Mouse (Mus musculus): ENCODE data around the gene Ttll10. TPM values are rescaled to one million over a fixed set of nuclear protein-coding genes. Genes with fewer than 3 reads are reported as not detected.

Gene Ttll10
- polyA plus RNA-seq, 1 experiment from 2014 or later: 0.15 TPM

DNA sequence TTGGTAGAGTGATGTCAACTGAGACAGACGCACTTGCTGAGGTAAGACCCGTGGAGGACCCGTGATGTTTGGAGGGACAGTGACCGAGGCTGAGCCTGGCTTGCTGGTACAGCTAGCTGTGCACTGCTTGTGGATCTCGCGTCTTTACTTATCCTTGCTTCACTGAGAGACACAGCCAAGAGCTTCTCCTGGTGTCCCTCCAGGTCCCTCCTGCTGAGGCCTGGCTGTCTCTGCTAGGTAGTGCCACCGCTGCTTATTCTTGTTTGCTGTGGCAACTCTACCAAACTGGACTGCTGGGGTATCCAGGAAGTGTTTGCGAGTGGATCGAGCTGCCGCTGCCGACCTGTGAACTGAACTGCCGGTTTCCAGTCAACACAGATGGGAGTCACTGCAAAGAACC, 39.4 kb downstream of the Ttll10 start:
- no peak overlapping the region for H3K4me2 ChIP-seq
- H3K9me3 ChIP-seq (replicated peaks): no peaks in the 10 kb centered on the region
- no peaks in the 10 kb centered on the region for H3K27me3 ChIP-seq (replicated peaks)
- WGBS (ENCODE audit: insufficient replicate concordance): 79% methylated on average over 12 of the region's 12 CpGs
- no peak for ATAC-seq
- peaks cover 11% of the 10 kb centered on the region for H3K36me3 ChIP-seq
- peaks cover 11% of the 10 kb centered on the region for H3K4me1 ChIP-seq
- no peak overlapping the region for H3K4me3 ChIP-seq
- H3K9ac ChIP-seq: no peak overlapping the region
- no peak overlapping the region for H3K27ac ChIP-seq

- Histone ChIP-seq H3K4me1 (no peaks in the 10 kb centered on the region), H3K4me2 (no peak overlapping the region), H3K9me3 (replicated peaks) (no peaks in the 10 kb centered on the region), H3K4me3 (no peak overlapping the region), H3K27ac (no peak overlapping the region), H3K9ac (no peak overlapping the region), H3K36me3 (peaks cover 60% of the 10 kb centered on the region), H3K27me3 (replicated peaks) (no peaks in the 10 kb centered on the region)
- 85% methylated on average over 2 of the region's 2 CpGs for WGBS (ENCODE audit: insufficient replicate concordance)
- no peak for ATAC-seq
Observed at GRCm38 (mm10) chr4:156014436-156014835, 44.8 kb downstream of the Ttll10 start.

GRCm38 (mm10) chr4:156013637-156014036, 45.6 kb downstream of the Ttll10 start, which contains the start of gene Tnfrsf4:
Gene Tnfrsf4 (plus strand): TSS chr4:156013843.
- WGBS (ENCODE audit: insufficient replicate concordance): 69% methylated on average over 8 of the region's 8 CpGs
- Histone ChIP-seq H3K9ac (no peak within 1 kb of the TSS), H3K27ac (no peak within 1 kb of the TSS), H3K4me2 (no peak within 1 kb of the TSS), H3K27me3 (replicated peaks) (no peaks in the 10 kb centered on the region), H3K4me3 (no peak within 1 kb of the TSS), H3K9me3 (replicated peaks) (no peaks in the 10 kb centered on the region), H3K36me3 (peaks cover 68% of the 10 kb centered on the region), H3K4me1 (no peaks in the 10 kb centered on the region)
- ATAC-seq: no peak

GRCm38 (mm10) chr4:156008369-156008768, 50.8 kb downstream of the Ttll10 start:
- peaks cover 95% of the 10 kb centered on the region for H3K36me3 ChIP-seq
- WGBS (ENCODE audit: insufficient replicate concordance): 88% methylated on average over 4 of the region's 4 CpGs

DNA sequence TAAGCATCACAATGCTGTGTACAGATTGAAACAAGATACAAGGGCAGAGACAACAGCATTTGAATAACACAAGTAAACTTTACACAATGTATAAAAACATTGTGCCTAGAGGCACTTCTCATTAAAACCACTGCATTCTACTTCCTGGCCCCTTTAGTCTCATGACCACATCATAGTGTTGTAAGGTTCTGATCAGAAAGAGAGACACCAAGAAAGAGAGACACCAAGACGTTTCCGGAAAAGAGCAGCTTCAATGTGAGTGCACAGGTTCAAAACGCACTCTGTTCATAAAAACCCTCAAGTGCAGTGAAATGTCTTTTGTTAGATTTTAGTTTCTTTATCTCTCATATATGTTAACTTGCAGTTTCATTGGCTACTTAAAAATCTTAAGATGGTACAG, 55.1 kb downstream of the Ttll10 start:
- Histone ChIP-seq H3K27me3 (replicated peaks) (no peaks in the 10 kb centered on the region), H3K4me2 (no peak overlapping the region), H3K36me3 (peaks cover 95% of the 10 kb centered on the region), H3K9ac (no peak overlapping the region), H3K4me3 (no peak overlapping the region), H3K27ac (no peak overlapping the region), H3K9me3 (replicated peaks) (no peaks in the 10 kb centered on the region), H3K4me1 (no peaks in the 10 kb centered on the region)
- WGBS (ENCODE audit: insufficient replicate concordance): 82% methylated on average over 3 of the region's 3 CpGs
- no peak for ATAC-seq

More at GRCm38 (mm10) chr4:156008369-156008768, 50.8 kb downstream of the Ttll10 start:
- H3K27ac ChIP-seq: no peak overlapping the region
- H3K27me3 ChIP-seq (replicated peaks): no peaks in the 10 kb centered on the region
- no peaks in the 10 kb centered on the region for H3K9me3 ChIP-seq (replicated peaks)
- no peaks in the 10 kb centered on the region for H3K4me1 ChIP-seq
- no peak for ATAC-seq
- no peak overlapping the region for H3K4me2 ChIP-seq
- no peak overlapping the region for H3K9ac ChIP-seq
- no peak overlapping the region for H3K4me3 ChIP-seq

GRCm38 (mm10) chr4:155993606-155994005, 65.6 kb downstream of the Ttll10 start:
- 6% methylated on average over 15 of the region's 15 CpGs for WGBS (ENCODE audit: insufficient replicate concordance)
- H3K27ac ChIP-seq: peak overlapping the region; percentile 96
- H3K27me3 ChIP-seq (replicated peaks): no peaks in the 10 kb centered on the region
- H3K9me3 ChIP-seq (replicated peaks): no peaks in the 10 kb centered on the region
- H3K4me3 ChIP-seq: peak overlapping the region; percentile 81
- peaks cover 55% of the 10 kb centered on the region for H3K4me1 ChIP-seq
- ATAC-seq: no peak
- peak overlapping the region; percentile 87 for H3K9ac ChIP-seq
- peak overlapping the region; percentile 100 for H3K4me2 ChIP-seq
- H3K36me3 ChIP-seq: peaks cover 43% of the 10 kb centered on the region

GRCm38 (mm10) chr4:155992906-155993547, 66.2 kb downstream of the Ttll10 start:
- Histone ChIP-seq H3K36me3 (peaks cover 37% of the 10 kb centered on the region), H3K27ac (peak overlapping the region; percentile 96), H3K4me3 (peak overlapping the region; percentile 81), H3K27me3 (replicated peaks) (no peaks in the 10 kb centered on the region), H3K4me2 (peak overlapping the region; percentile 100), H3K4me1 (peaks cover 60% of the 10 kb centered on the region), H3K9me3 (replicated peaks) (no peaks in the 10 kb centered on the region), H3K9ac (peak overlapping the region; percentile 87)
- peak; percentile 78 for ATAC-seq
- WGBS (ENCODE audit: insufficient replicate concordance): under 1% methylated on average over 70 of the region's 70 CpGs

GRCm38 (mm10) chr4:155992241-155992905, 66.8 kb downstream of the Ttll10 start, which contains the start of the genes B3galt6 and Sdf4:
Gene B3galt6 (minus strand): TSS chr4:155992649.
Gene Sdf4 (plus strand): TSS chr4:155992872.
- Histone ChIP-seq H3K9me3 (replicated peaks) (no peaks in the 10 kb centered on the region), H3K27ac (peak within 1 kb of the TSS; percentile 96), H3K36me3 (peaks cover 30% of the 10 kb centered on the region), H3K9ac (peak within 1 kb of the TSS; percentile 87), H3K4me3 (peak within 1 kb of the TSS; percentile 81), H3K27me3 (replicated peaks) (no peaks in the 10 kb centered on the region), H3K4me2 (peak within 1 kb of the TSS; percentile 100), H3K4me1 (peaks cover 67% of the 10 kb centered on the region)
- peak; percentile 81 for ATAC-seq
- 2% methylated on average over 81 of the region's 99 CpGs for WGBS (ENCODE audit: insufficient replicate concordance)

DNA sequence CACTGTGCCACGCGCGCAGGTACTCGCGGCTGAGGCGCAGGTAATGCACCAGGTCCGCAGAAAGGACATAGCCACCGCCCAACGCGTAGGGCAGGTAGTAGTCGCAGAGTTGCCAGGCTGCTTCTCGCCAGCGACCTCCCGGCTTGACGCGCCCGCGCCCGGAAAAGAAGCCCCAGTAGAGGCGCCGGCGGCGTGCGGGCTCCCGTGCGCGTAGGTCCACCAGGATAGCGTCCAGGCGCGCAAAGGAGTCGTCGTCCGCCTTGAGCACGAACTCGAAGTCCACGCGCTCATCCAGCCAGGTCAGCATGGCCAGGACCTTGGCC, 67.3 kb downstream of the Ttll10 start:
- Histone ChIP-seq H3K4me2 (peak overlapping the region; percentile 100), H3K9me3 (replicated peaks) (no peaks in the 10 kb centered on the region), H3K9ac (peak overlapping the region; percentile 87), H3K27me3 (replicated peaks) (no peaks in the 10 kb centered on the region), H3K36me3 (peaks cover 25% of the 10 kb centered on the region), H3K27ac (peak overlapping the region; percentile 96), H3K4me3 (peak overlapping the region; percentile 81), H3K4me1 (peaks cover 68% of the 10 kb centered on the region)
- WGBS (ENCODE audit: insufficient replicate concordance): 12% methylated on average over 37 of the region's 37 CpGs
- ATAC-seq: no peak

- Histone ChIP-seq H3K27me3 (replicated peaks) (no peaks in the 10 kb centered on the region), H3K36me3 (peaks cover 20% of the 10 kb centered on the region), H3K9me3 (replicated peaks) (no peaks in the 10 kb centered on the region), H3K9ac (peak overlapping the region; percentile 87), H3K4me3 (peak overlapping the region; percentile 81), H3K4me2 (peak overlapping the region; percentile 100), H3K4me1 (peaks cover 68% of the 10 kb centered on the region), H3K27ac (peak overlapping the region; percentile 96)
- 66% methylated on average over 22 of the region's 22 CpGs for WGBS (ENCODE audit: insufficient replicate concordance)
- ATAC-seq: no peak
Observed at GRCm38 (mm10) chr4:155991211-155991907, 67.9 kb downstream of the Ttll10 start.
